Mouse (Mus musculus) small intestine, adult 2 months (tissue): ENCODE measurements around the gene Herpud1.

Experiments used
- CTCF ChIP-seq: fragments of 200-500 bp; IDR thresholded peaks from 2 replicates; pipeline ENCODE4 v1.5.1; 2012; ENCODE audit warnings: low read depth, mild to moderate bottlenecking, control low read depth, inconsistent platforms, low read length, moderate library complexity, mixed read lengths; ENCODE audit not compliant: insufficient replicate concordance, insufficient read length; ENCODE audit errors: extremely low read depth
- POLR2A ChIP-seq: fragments of 200-500 bp; IDR thresholded peaks from 2 replicates; pipeline ENCODE4 v1.6.1; 2012; ENCODE audit warnings: low read depth, mild to moderate bottlenecking, control low read depth, inconsistent platforms, low read length, moderate library complexity

- TF ChIP-seq CTCF (no peak), POLR2A (no peak)
Observed at GRCm38 (mm10) chr8:94428420-94428819, 42.2 kb downstream of the Herpud1 start.
